Mouse (Mus musculus): ENCODE data around the gene Wdpcp.

Wdpcp gene

GRCm38 (mm10) chr11:21569456-21570108 is 2.5 kb upstream of the Wdpcp start:
- no peak for DNase-seq (ENCODE audit: low spot score)

- no peak for DNase-seq (ENCODE audit: low spot score)
Measured at GRCm38 (mm10) chr11:21570109-21570474, 1.9 kb upstream of the Wdpcp start.

GRCm38 (mm10) chr11:21570973-21571372 is 1.1 kb upstream of the Wdpcp start:
- DNase-seq (ENCODE audit: low spot score) = no peak

- DNase-seq (ENCODE audit: low spot score) = no peak
Measured at GRCm38 (mm10) chr11:21581472-21581871, 9.4 kb downstream of the Wdpcp start.

- no peak for DNase-seq (ENCODE audit: low spot score)
Measured at GRCm38 (mm10) chr11:21583286-21583685, 11.3 kb downstream of the Wdpcp start.

- no peak for DNase-seq (ENCODE audit: low spot score)
Measured at GRCm38 (mm10) chr11:21602497-21602896, 30.5 kb downstream of the Wdpcp start.

- DNase-seq (ENCODE audit: low spot score) = no peak
Measured at GRCm38 (mm10) chr11:21615915-21616314, 43.9 kb downstream of the Wdpcp start.

GRCm38 (mm10) chr11:21634171-21634907 is 62.3 kb downstream of the Wdpcp start:
- DNase-seq (ENCODE audit: low spot score) = no peak

GRCm38 (mm10) chr11:21638341-21638740 is 66.3 kb downstream of the Wdpcp start:
- no peak for DNase-seq (ENCODE audit: low spot score)

GRCm38 (mm10) chr11:21639534-21639933 is 67.5 kb downstream of the Wdpcp start:
- DNase-seq (ENCODE audit: low spot score) = no peak

GRCm38 (mm10) chr11:21644231-21644630 is 72.2 kb downstream of the Wdpcp start:
- DNase-seq (ENCODE audit: low spot score) = no peak

- DNase-seq (ENCODE audit: low spot score) = no peak
Measured at GRCm38 (mm10) chr11:21646136-21646535, 74.1 kb downstream of the Wdpcp start.

GRCm38 (mm10) chr11:21658985-21659384 is 87.0 kb downstream of the Wdpcp start:
- DNase-seq (ENCODE audit: low spot score) = no peak

GRCm38 (mm10) chr11:21677034-21677433 is 105.0 kb downstream of the Wdpcp start:
- no peak for DNase-seq (ENCODE audit: low spot score)

- DNase-seq (ENCODE audit: low spot score) = no peak
Measured at GRCm38 (mm10) chr11:21688441-21688840, 116.4 kb downstream of the Wdpcp start.

GRCm38 (mm10) chr11:21690730-21691129 is 118.7 kb downstream of the Wdpcp start:
- no peak for DNase-seq (ENCODE audit: low spot score)

GRCm38 (mm10) chr11:21694087-21694486 is 122.1 kb downstream of the Wdpcp start:
- DNase-seq (ENCODE audit: low spot score) = no peak

- DNase-seq (ENCODE audit: low spot score) = no peak
Measured at GRCm38 (mm10) chr11:21697642-21698041, 125.6 kb downstream of the Wdpcp start.

- no peak for DNase-seq (ENCODE audit: low spot score)
Measured at GRCm38 (mm10) chr11:21713508-21713907, 141.5 kb downstream of the Wdpcp start.

GRCm38 (mm10) chr11:21714065-21714464 is 142.0 kb downstream of the Wdpcp start:
- DNase-seq (ENCODE audit: low spot score) = no peak

- no peak for DNase-seq (ENCODE audit: low spot score)
Measured at GRCm38 (mm10) chr11:21726329-21726728, 154.3 kb downstream of the Wdpcp start.

GRCm38 (mm10) chr11:21729056-21729455 is 157.0 kb downstream of the Wdpcp start:
- DNase-seq (ENCODE audit: low spot score) = no peak

GRCm38 (mm10) chr11:21729961-21730360 is 157.9 kb downstream of the Wdpcp start:
- DNase-seq (ENCODE audit: low spot score) = no peak

GRCm38 (mm10) chr11:21735272-21735671 is 163.2 kb downstream of the Wdpcp start:
- no peak for DNase-seq (ENCODE audit: low spot score)
